In genomic region chr1:75318736-75319135, GRCm38 (mm10) we compare ENCODE assay signal across 9 mouse cellular contexts. TPM values are rescaled to one million over a fixed set of nuclear protein-coding genes. Genes with fewer than 3 reads are reported as not detected.
"Had no signal": no experiment of that assay in that cellular context is flagged by ENCODE, and none has a peak within 500 bp of the region (broad histone marks: within the 10 kb centered on the region; RNA-seq: fewer than 3 reads in every experiment).

No protein-coding gene starts in this region.

- H3K9ac ChIP-seq: midbrain, embryonic 13.5 days had no signal

- H3K27ac ChIP-seq: kidney, postnatal 0 days had no signal

- H3K9me3 ChIP-seq: limb, embryonic 12.5 days; midbrain, embryonic 13.5 days had no signal

- H3K27me3 ChIP-seq: limb, embryonic 12.5 days; midbrain, embryonic 13.5 days had no signal

- DNase-seq: kidney, postnatal 36 days; lung, adult 18-20 months; lung, postnatal 36 days; right cerebral cortex, postnatal 25 days; thymus, postnatal 4 days had no signal

RNA-seq across cellular contexts. Expression of gene Resp18, which starts 40.5 kb away (rescaled TPM):
- polyA plus RNA-seq: kidney, postnatal 0 days; liver, adult 2 months had no signal

RNA-seq across cellular contexts. Expression of gene Ptprn, which starts 54.4 kb away (rescaled TPM):
- polyA plus RNA-seq: liver, adult 2 months had no signal
